Mouse (Mus musculus): Measurements from ENCODE around the gene Msx1. TPM values are rescaled to one million over a fixed set of nuclear protein-coding genes. Genes with fewer than 3 reads are reported as not detected.

Msx1 gene
- polyA plus RNA-seq, 1 experiment: 4.0 TPM

DNA sequence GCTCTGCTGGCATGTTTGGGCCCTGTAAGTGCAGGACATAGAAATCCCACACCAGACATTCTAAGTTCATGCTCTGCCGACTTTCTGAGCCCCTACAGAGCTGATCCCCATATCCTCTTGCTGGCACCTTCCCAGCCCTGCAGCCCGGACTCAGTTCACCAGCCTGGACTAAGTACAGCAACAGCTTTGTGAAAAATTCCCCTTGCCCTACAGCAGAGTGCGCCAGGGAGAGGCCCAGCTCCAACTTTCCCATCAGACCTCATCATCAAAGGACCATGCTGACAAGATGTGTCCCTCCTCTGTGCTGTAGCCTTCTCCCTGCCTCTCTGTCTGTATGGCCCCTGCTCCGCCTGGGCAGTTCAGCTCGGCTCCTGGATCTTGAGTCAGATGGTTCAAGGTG is 48.7 kb downstream of the Msx1 start:
- H3K36me3 ChIP-seq (ENCODE audit: control insufficient read depth, insufficient read depth, low read length): no peaks in the 10 kb centered on the region
- 70% methylated on average over 5 of the region's 5 CpGs for WGBS
- no peaks in the 10 kb centered on the region for H3K4me1 ChIP-seq (replicated peaks; ENCODE audit: control insufficient read depth, insufficient read depth, low read length)
- H3K27me3 ChIP-seq (ENCODE audit: control insufficient read depth, insufficient read depth, low read length): no peaks in the 10 kb centered on the region
- H3K4me3 ChIP-seq (ENCODE audit: control insufficient read depth, insufficient read depth, low read length): no peak overlapping the region
- DNase-seq: no peak
- no peak overlapping the region for H3K27ac ChIP-seq (ENCODE audit: control insufficient read depth, insufficient read depth, low read length)
- TF ChIP-seq CTCF (IDR thresholded peaks at IDR 0.05; ENCODE audit: borderline replicate concordance, control insufficient read depth, extremely low read depth, insufficient read depth, low read length, poor library complexity) (no peak), POLR2A (IDR thresholded peaks at IDR 0.05; ENCODE audit: control insufficient read depth, extremely low read depth, insufficient read depth, low read length, poor library complexity) (no peak)

DNA sequence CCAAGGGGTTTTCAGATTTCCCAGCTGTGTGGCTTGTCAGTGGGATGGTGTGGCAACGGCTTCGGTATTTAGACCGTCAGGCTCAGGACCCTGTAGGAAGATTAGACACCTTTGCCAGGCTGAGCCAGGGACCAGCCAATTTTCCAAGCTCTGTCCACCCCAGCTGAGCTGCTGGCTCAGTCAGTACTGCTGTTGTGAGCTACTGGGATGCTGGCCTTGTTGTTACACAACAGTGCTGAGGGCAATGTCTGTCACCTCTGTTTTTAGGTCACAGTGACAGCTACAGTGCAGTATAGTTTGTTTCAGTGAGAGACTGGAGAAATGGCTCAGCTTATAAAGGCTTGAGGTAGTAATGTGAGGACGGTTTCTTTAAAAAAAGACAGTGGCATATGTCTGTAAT is 50.4 kb downstream of the Msx1 start:
- Histone ChIP-seq H3K27ac (ENCODE audit: control insufficient read depth, insufficient read depth, low read length) (no peak overlapping the region), H3K4me1 (replicated peaks; ENCODE audit: control insufficient read depth, insufficient read depth, low read length) (no peaks in the 10 kb centered on the region), H3K4me3 (ENCODE audit: control insufficient read depth, insufficient read depth, low read length) (no peak overlapping the region), H3K36me3 (ENCODE audit: control insufficient read depth, insufficient read depth, low read length) (no peaks in the 10 kb centered on the region), H3K27me3 (ENCODE audit: control insufficient read depth, insufficient read depth, low read length) (no peaks in the 10 kb centered on the region)
- DNase-seq: no peak
- WGBS: 81% methylated on average over 4 of the region's 4 CpGs
- TF ChIP-seq POLR2A (IDR thresholded peaks at IDR 0.05; ENCODE audit: control insufficient read depth, extremely low read depth, insufficient read depth, low read length, poor library complexity) (no peak), CTCF (IDR thresholded peaks at IDR 0.05; ENCODE audit: borderline replicate concordance, control insufficient read depth, extremely low read depth, insufficient read depth, low read length, poor library complexity) (no peak)

DNA sequence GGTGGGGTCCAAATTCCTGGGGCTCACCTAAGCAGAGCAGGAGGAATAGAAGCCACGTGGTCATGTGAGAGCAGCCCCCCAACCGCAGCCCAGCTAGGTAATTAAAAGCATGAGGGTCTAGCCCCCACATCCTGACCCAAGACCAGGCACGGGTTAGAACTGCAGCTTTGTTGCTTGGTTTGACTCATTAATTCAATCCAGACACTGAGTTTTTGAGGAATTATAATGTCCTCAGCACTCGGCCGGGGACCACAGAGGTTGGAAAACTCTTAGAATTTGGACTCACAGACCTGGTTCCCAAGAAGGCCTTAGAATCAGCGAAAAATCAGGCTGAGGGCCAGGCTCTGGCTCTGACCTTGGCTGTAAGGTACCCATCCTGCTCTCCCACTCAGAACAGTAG is 53.5 kb downstream of the Msx1 start:
- 88% methylated on average over 6 of the region's 6 CpGs for WGBS
- Histone ChIP-seq H3K27ac (ENCODE audit: control insufficient read depth, insufficient read depth, low read length) (no peak overlapping the region), H3K27me3 (ENCODE audit: control insufficient read depth, insufficient read depth, low read length) (no peaks in the 10 kb centered on the region), H3K36me3 (ENCODE audit: control insufficient read depth, insufficient read depth, low read length) (no peaks in the 10 kb centered on the region), H3K4me1 (replicated peaks; ENCODE audit: control insufficient read depth, insufficient read depth, low read length) (no peaks in the 10 kb centered on the region), H3K4me3 (ENCODE audit: control insufficient read depth, insufficient read depth, low read length) (no peak overlapping the region)
- DNase-seq: no peak
- TF ChIP-seq CTCF (IDR thresholded peaks at IDR 0.05; ENCODE audit: borderline replicate concordance, control insufficient read depth, extremely low read depth, insufficient read depth, low read length, poor library complexity) (no peak), POLR2A (IDR thresholded peaks at IDR 0.05; ENCODE audit: control insufficient read depth, extremely low read depth, insufficient read depth, low read length, poor library complexity) (no peak)

Other genes with a start within 250 kb of the Msx1 start
- 0.19 and 0.28 TPM in 2 replicates for gene Stk32b, start 107.4 kb downstream of the Msx1 start, polyA plus RNA-seq (2012; rRNA removed)
- 6.9 and 10.5 TPM in 2 replicates for gene Cytl1, start 89.1 kb downstream of the Msx1 start, polyA plus RNA-seq (2012; rRNA removed)
- gene Stx18, start 214.2 kb upstream of the Msx1 start, polyA plus RNA-seq (2012; rRNA removed): 14.1 and 21.2 TPM in 2 replicates

Measured in thymus, adult 2 months (tissue).